In genomic region chr1:37539968-37540809, GRCm38 (mm10) we compare ENCODE assay signal across 8 mouse cellular contexts. TPM values are rescaled to one million over a fixed set of nuclear protein-coding genes. Genes with fewer than 3 reads are reported as not detected.
DNase-seq lines count a peak whose midpoint lies in the region; ATAC-seq and TF ChIP-seq lines count a peak whose summit lies in the region.

No protein-coding gene starts in this region.

- peaks cover 17% of the 10 kb centered on the region for H3K27me3 ChIP-seq in forebrain, embryonic 12.5 days
- H3K27me3 ChIP-seq in limb, embryonic 14.5 days (ENCODE audit: control insufficient read depth, insufficient read depth, low read length), result peaks cover 4% of the 10 kb centered on the region; the same call in 1 of the 2 replicates
- H3K27me3 ChIP-seq in stomach, embryonic 16.5 days (ENCODE audit: control insufficient read depth, insufficient read depth, low read length), result 0 out of 2 replicates have a peak, but pooled peaks cover 4% of the 10 kb centered on the region

- H3K4me2 ChIP-seq in forebrain, embryonic 12.5 days, result peak overlapping the region; percentile 96
- peak overlapping the region; percentile 96 for H3K4me2 ChIP-seq in limb, embryonic 14.5 days (replicated peaks; ENCODE audit: low read depth, low read length, severe bottlenecking)
- H3K4me2 ChIP-seq in stomach, embryonic 16.5 days (ENCODE audit: low read depth, low read length), result peak overlapping the region; percentile 78

- peak overlapping the region; percentile 86 for H3K9ac ChIP-seq in forebrain, embryonic 12.5 days
- H3K9ac ChIP-seq in limb, embryonic 14.5 days (ENCODE audit: low read depth, low read length, severe bottlenecking), result peak overlapping the region; percentile 77
- peak overlapping the region; percentile 87 for H3K9ac ChIP-seq in stomach, embryonic 16.5 days (ENCODE audit: low read length)

- peak overlapping the region; percentile 79 for H3K27ac ChIP-seq in gastrocnemius, adult 2 months
- 0 out of 2 replicates have a peak overlapping the region, but pooled peaks have one; percentile 19 for H3K27ac ChIP-seq in forebrain, embryonic 12.5 days
- H3K27ac ChIP-seq in limb, embryonic 14.5 days (replicated peaks; ENCODE audit: low read depth, low read length), result no peak overlapping the region
- H3K27ac ChIP-seq in stomach, embryonic 16.5 days (ENCODE audit: low read length), result peak overlapping the region; percentile 1; the same call in 1 of the 2 replicates

- H3K4me3 ChIP-seq in gastrocnemius, adult 2 months, result peak overlapping the region; percentile 88
- peak overlapping the region; percentile 76 for H3K4me3 ChIP-seq in forebrain, embryonic 12.5 days (replicated peaks)
- peak overlapping the region; percentile 81 for H3K4me3 ChIP-seq in limb, embryonic 14.5 days (replicated peaks; ENCODE audit: low read length)
- peak overlapping the region; percentile 75 for H3K4me3 ChIP-seq in stomach, embryonic 16.5 days (replicated peaks; ENCODE audit: low read length)

- no peaks in the 10 kb centered on the region for H3K36me3 ChIP-seq in forebrain, embryonic 12.5 days (replicated peaks)
- 0 out of 2 replicates have a peak, but pooled peaks cover 4% of the 10 kb centered on the region for H3K36me3 ChIP-seq in limb, embryonic 14.5 days (ENCODE audit: control insufficient read depth, insufficient read depth, low read length)
- no peaks in the 10 kb centered on the region for H3K36me3 ChIP-seq in stomach, embryonic 16.5 days (ENCODE audit: control insufficient read depth, insufficient read depth, low read length)

- H3K9me3 ChIP-seq in forebrain, embryonic 12.5 days, result no peaks in the 10 kb centered on the region
- no peaks in the 10 kb centered on the region for H3K9me3 ChIP-seq in limb, embryonic 14.5 days (ENCODE audit: control insufficient read depth, low read length)
- H3K9me3 ChIP-seq in stomach, embryonic 16.5 days (replicated peaks; ENCODE audit: control insufficient read depth, low read length), result no peaks in the 10 kb centered on the region

- 0 out of 2 replicates have a peak, but pooled peaks cover 3% of the 10 kb centered on the region for H3K4me1 ChIP-seq in forebrain, embryonic 12.5 days
- peaks cover 9% of the 10 kb centered on the region for H3K4me1 ChIP-seq in limb, embryonic 14.5 days (ENCODE audit: control insufficient read depth, insufficient read depth, low read length)
- peaks cover 4% of the 10 kb centered on the region; the same call in 1 of the 2 replicates for H3K4me1 ChIP-seq in stomach, embryonic 16.5 days (ENCODE audit: control insufficient read depth, insufficient read depth, low read length)

- intact Hi-C loops in gastrocnemius, adult 2 months (cut with DNase I), result loop anchor here (5.0 kb wide), 1 partner anchor 38 kb away; no protein-coding TSS in a partner anchor

- no peak for TF ChIP-seq CTCF in gastrocnemius, adult 2 months (IDR thresholded peaks at IDR 0.05)

- DNase-seq in gastrocnemius, adult 2 months, result no peak
- DNase-seq in gastrocnemius, adult 18-20 months (ENCODE audit: low spot score), result no peak
- peak; percentile 25 for DNase-seq in right cerebral cortex, postnatal 14 days
- DNase-seq in right cerebral cortex, postnatal 4 days, result no peak
- DNase-seq in limb, embryonic 14.5 days (ENCODE audit: low spot score), result no peak
- no peak for DNase-seq in kidney, postnatal 36 days

- WGBS in forebrain, embryonic 12.5 days, result 3% methylated on average over 41 of the region's 47 CpGs
- WGBS in limb, embryonic 14.5 days, result 5% methylated on average over 27 of the region's 47 CpGs
- 2% methylated on average over 43 of the region's 47 CpGs for WGBS in stomach, embryonic 16.5 days

- ATAC-seq in forebrain, embryonic 12.5 days (ENCODE audit: low FRiP score), result peak; percentile 78
- no peak; the same call in 1 of the 2 replicates for ATAC-seq in limb, embryonic 14.5 days (ENCODE audit: low FRiP score, low read depth)
- no peak; the same call in none of the 2 replicates for ATAC-seq in stomach, embryonic 16.5 days (ENCODE audit: insufficient read depth, low FRiP score)

- no peak for TF ChIP-seq POLR2A in limb, embryonic 14.5 days (IDR thresholded peaks at IDR 0.05; ENCODE audit: borderline replicate concordance, extremely low read depth, insufficient read depth, insufficient read length)

RNA-seq across cellular contexts. Expression of gene Mgat4a, which starts 0.6 kb away (rescaled TPM):
- 1 to 10 TPM; 2.8 to 8.4 TPM for total RNA-seq in gastrocnemius, adult 2 months (2021)
- total RNA-seq in gastrocnemius, adult 18-20 months (2021), result 1 to 10 TPM; 4.8 to 8.7 TPM
- 5.0 and 5.1 TPM in 2 replicates for polyA plus RNA-seq in forebrain, embryonic 12.5 days (2016; fragmentation: Nextera tagmentation; extraction: Ambion mirVana)
- 6.8 and 8.2 TPM in 2 replicates for polyA plus RNA-seq in limb, embryonic 14.5 days (2012; rRNA removed)
- polyA plus RNA-seq in limb, embryonic 14.5 days (2014; fragmentation: Nextera tagmentation; extraction: Ambion mirVana), result 9.0 TPM in 2 replicates
- 20.3 and 27.1 TPM in 2 replicates for polyA plus RNA-seq in stomach, embryonic 16.5 days (2015; fragmentation: Nextera tagmentation; extraction: Ambion mirVana)
